Mouse (Mus musculus) lung, postnatal 10 days (tissue): ENCODE measurements at regions not wholly inside any gene's neighbourhood (a gene's known extent, or its start where the extent isn't known, plus 50 kb on each side); places are given as distances from the start of the nearest gene placed in this dataset.
"Not testable (repeated sequence)": the region's sequence is repeated elsewhere in the genome, so short reads cannot be mapped to it uniquely, and the experiment has no call there.

ENCODE experiments used
- DNase-seq: peaks from one replicate; pipeline ENCODE4 v3.0.0; 2021

GRCm38 (mm10) chr6:143438272-143438591 is 271.2 kb downstream of the Etnk1 start:
- DNase-seq = no peak

- DNase-seq = no peak
Measured at GRCm38 (mm10) chr6:143439484-143439883, 272.5 kb downstream of the Etnk1 start.

GRCm38 (mm10) chr6:143440237-143440950 is 273.4 kb downstream of the Etnk1 start:
- DNase-seq = no peak

- no peak for DNase-seq
Measured at GRCm38 (mm10) chr6:143442361-143442760, 275.3 kb downstream of the Etnk1 start.

GRCm38 (mm10) chr6:143443446-143443845 is 276.4 kb downstream of the Etnk1 start:
- no peak for DNase-seq

- no peak for DNase-seq
Measured at GRCm38 (mm10) chr6:143444782-143445181, 277.8 kb downstream of the Etnk1 start.

- no peak for DNase-seq
Measured at GRCm38 (mm10) chr6:143445834-143446552, 279.0 kb downstream of the Etnk1 start.

GRCm38 (mm10) chr6:143447060-143447459 is 280.0 kb downstream of the Etnk1 start:
- DNase-seq = no peak

GRCm38 (mm10) chr6:143449071-143449470 is 282.1 kb downstream of the Etnk1 start:
- no peak for DNase-seq

- DNase-seq = no peak
Measured at GRCm38 (mm10) chr6:143451869-143452268, 284.8 kb downstream of the Etnk1 start.

GRCm38 (mm10) chr6:143454695-143455218 is 287.7 kb downstream of the Etnk1 start:
- no peak for DNase-seq

- DNase-seq = peak; percentile 18
Measured at GRCm38 (mm10) chr6:143464907-143465537, 298.0 kb downstream of the Etnk1 start.

- DNase-seq = not testable (repeated sequence)
Measured at GRCm38 (mm10) chr6:143472676-143473075, 305.7 kb downstream of the Etnk1 start.

- DNase-seq = no peak
Measured at GRCm38 (mm10) chr6:143474396-143474795, 307.4 kb downstream of the Etnk1 start.

- DNase-seq = peak; percentile 18
Measured at GRCm38 (mm10) chr6:143475296-143475695, 308.3 kb downstream of the Etnk1 start.

- DNase-seq = no peak
Measured at GRCm38 (mm10) chr6:143477396-143477795, 310.4 kb downstream of the Etnk1 start.

- DNase-seq = no peak
Measured at GRCm38 (mm10) chr6:143479239-143479638, 312.2 kb downstream of the Etnk1 start.

- DNase-seq = peak; percentile 7
Measured at GRCm38 (mm10) chr6:143479701-143480388, 312.8 kb downstream of the Etnk1 start.

GRCm38 (mm10) chr6:143482272-143482671 is 315.3 kb downstream of the Etnk1 start:
- DNase-seq = no peak

GRCm38 (mm10) chr6:143482868-143483267 is 315.8 kb downstream of the Etnk1 start:
- no peak for DNase-seq

GRCm38 (mm10) chr6:143484941-143485340 is 317.9 kb downstream of the Etnk1 start:
- DNase-seq = no peak

- DNase-seq = peak; percentile 10
Measured at GRCm38 (mm10) chr6:143487003-143487402, 320.0 kb downstream of the Etnk1 start.

GRCm38 (mm10) chr6:143490019-143490418 is 323.0 kb downstream of the Etnk1 start:
- no peak for DNase-seq
